ENCODE assay signal across 8 mouse cellular contexts in genomic region chr3:159841458-159841857, GRCm38 (mm10). TPM values are rescaled to one million over a fixed set of nuclear protein-coding genes. Genes with fewer than 3 reads are reported as not detected.
A peak's percentile ranks its signal among the peaks of the same experiment; 100 is the strongest.
DNase-seq lines count a peak whose midpoint lies in the region; ATAC-seq and TF ChIP-seq lines count a peak whose summit lies in the region.

No protein-coding gene starts in this region.

- no peaks in the 10 kb centered on the region for H3K27me3 ChIP-seq in heart, adult 2 months (ENCODE audit: control insufficient read depth, insufficient read depth, low read length)
- H3K27me3 ChIP-seq in heart, embryonic 16.5 days (ENCODE audit: control insufficient read depth, insufficient read depth, low read length), result no peaks in the 10 kb centered on the region
- H3K27me3 ChIP-seq in limb, embryonic 13.5 days, result no peaks in the 10 kb centered on the region
- H3K27me3 ChIP-seq in neural tube, embryonic 12.5 days (replicated peaks), result no peaks in the 10 kb centered on the region

- H3K9me3 ChIP-seq in heart, embryonic 16.5 days (replicated peaks; ENCODE audit: control insufficient read depth, low read length), result no peaks in the 10 kb centered on the region
- no peaks in the 10 kb centered on the region for H3K9me3 ChIP-seq in limb, embryonic 13.5 days
- no peaks in the 10 kb centered on the region for H3K9me3 ChIP-seq in neural tube, embryonic 12.5 days

- H3K36me3 ChIP-seq in heart, adult 2 months (ENCODE audit: control insufficient read depth, insufficient read depth, low read length), result peaks cover 3% of the 10 kb centered on the region; the same call in 1 of the 2 replicates
- H3K36me3 ChIP-seq in heart, embryonic 16.5 days (ENCODE audit: control insufficient read depth, insufficient read depth), result no peaks in the 10 kb centered on the region
- no peaks in the 10 kb centered on the region for H3K36me3 ChIP-seq in limb, embryonic 13.5 days
- no peaks in the 10 kb centered on the region for H3K36me3 ChIP-seq in neural tube, embryonic 12.5 days

- H3K9ac ChIP-seq in heart, adult 2 months (ENCODE audit: low read depth, low read length), result peak overlapping the region; percentile 62
- H3K9ac ChIP-seq in heart, embryonic 16.5 days (ENCODE audit: low read length), result peak overlapping the region; percentile 91
- H3K9ac ChIP-seq in limb, embryonic 13.5 days, result peak overlapping the region; percentile 78
- peak overlapping the region; percentile 62; the same call in 1 of the 2 replicates for H3K9ac ChIP-seq in neural tube, embryonic 12.5 days

- DNase-seq in heart, adult 2 months, result peak; percentile 13 to 19
- no peak for DNase-seq in heart, postnatal 4 days
- no peak for DNase-seq in frontal cortex, postnatal 25 days (ENCODE audit: low spot score in 2 of 2)
- no peak for DNase-seq in cerebellum, postnatal 36 days

- H3K79me2 ChIP-seq in heart, adult 2 months (replicated peaks; ENCODE audit: control insufficient read depth, insufficient read depth, low read length), result no peaks in the 10 kb centered on the region

- no peak overlapping the region for H3K27ac ChIP-seq in heart, adult 2 months
- no peak overlapping the region for H3K27ac ChIP-seq in cortical plate, adult 2 months (ENCODE audit: insufficient read depth, low read length)
- peak overlapping the region; percentile 97 for H3K27ac ChIP-seq in heart, embryonic 16.5 days (ENCODE audit: low read length)
- H3K27ac ChIP-seq in limb, embryonic 13.5 days, result peak overlapping the region; percentile 95; the same call in 1 of the 2 replicates
- no peak overlapping the region for H3K27ac ChIP-seq in neural tube, embryonic 12.5 days

- no peaks in the 10 kb centered on the region for H3K4me1 ChIP-seq in heart, adult 2 months (ENCODE audit: control insufficient read depth, insufficient read depth, low read length)
- no peaks in the 10 kb centered on the region; the same call in 1 of the 2 replicates for H3K4me1 ChIP-seq in cortical plate, adult 2 months (ENCODE audit: control insufficient read depth, insufficient read depth, low read length)
- peaks cover 8% of the 10 kb centered on the region for H3K4me1 ChIP-seq in heart, embryonic 16.5 days (ENCODE audit: control insufficient read depth, insufficient read depth, low read length)
- H3K4me1 ChIP-seq in limb, embryonic 13.5 days, result peaks cover 9% of the 10 kb centered on the region
- H3K4me1 ChIP-seq in neural tube, embryonic 12.5 days, result peaks cover 9% of the 10 kb centered on the region

- WGBS in heart, adult 2 months, result 9% methylated on average over 3 of the region's 3 CpGs
- 11% methylated on average over 3 of the region's 3 CpGs for WGBS in heart, embryonic 16.5 days
- under 1% methylated on average over 3 of the region's 3 CpGs for WGBS in limb, embryonic 13.5 days
- WGBS in neural tube, embryonic 12.5 days, result 6% methylated on average over 3 of the region's 3 CpGs

- no peak for TF ChIP-seq EP300 in heart, adult 2 months (IDR thresholded peaks at IDR 0.05; ENCODE audit: insufficient read depth, low read depth, low read length)

- no peak for ATAC-seq in heart, embryonic 16.5 days (replicated peaks; ENCODE audit: extremely low read depth, insufficient read depth, low FRiP score)
- ATAC-seq in limb, embryonic 13.5 days (ENCODE audit: low FRiP score, low read depth), result no peak
- no peak for ATAC-seq in neural tube, embryonic 12.5 days (ENCODE audit: low FRiP score, low read depth)

- H3K4me2 ChIP-seq in heart, embryonic 16.5 days (ENCODE audit: low read depth, low read length), result peak overlapping the region; percentile 82
- H3K4me2 ChIP-seq in limb, embryonic 13.5 days (replicated peaks), result peak overlapping the region; percentile 85
- peak overlapping the region; percentile 92 for H3K4me2 ChIP-seq in neural tube, embryonic 12.5 days (replicated peaks)

- peak overlapping the region; percentile 3; the same call in 1 of the 2 replicates for H3K4me3 ChIP-seq in heart, adult 2 months
- peak overlapping the region; percentile 97; the same call in 1 of the 2 replicates for H3K4me3 ChIP-seq in cortical plate, adult 2 months (ENCODE audit: insufficient read depth, low read length)
- H3K4me3 ChIP-seq in heart, embryonic 16.5 days (ENCODE audit: low read length), result peak overlapping the region; percentile 90
- H3K4me3 ChIP-seq in limb, embryonic 13.5 days, result peak overlapping the region; percentile 73
- peak overlapping the region; percentile 51 for H3K4me3 ChIP-seq in neural tube, embryonic 12.5 days

- intact Hi-C loops in heart, adult 2 months (cut with DNase I), result loop anchor here (2.0 kb wide), 1 partner anchor 43 kb away; no protein-coding TSS in a partner anchor

- no peak for TF ChIP-seq POLR2A in heart, adult 2 months (IDR thresholded peaks at IDR 0.05; ENCODE audit: insufficient read depth, low read depth, low read length)
- no peak for TF ChIP-seq POLR2A in cortical plate, adult 2 months (IDR thresholded peaks at IDR 0.05; ENCODE audit: extremely low read depth, insufficient read depth, low read length)

- TF ChIP-seq CTCF in heart, adult 2 months (IDR thresholded peaks at IDR 0.05), result no peak
- no peak for TF ChIP-seq CTCF in cortical plate, adult 2 months (IDR thresholded peaks at IDR 0.05; ENCODE audit: extremely low read depth, insufficient read depth, low read length)

RNA-seq across cellular contexts. Expression of gene Wls, which starts 2.0 kb away (rescaled TPM):
- 10 to 100 TPM; 37.7 to 39.0 TPM for total RNA-seq in heart, adult 2 months (2021)
- polyA plus RNA-seq in heart, adult 2 months (2012; rRNA removed), result 26.2 and 53.5 TPM in 2 replicates
- 100 to 1,000 TPM; 116 TPM for total RNA-seq in heart, postnatal 4 days (2021)
- 29.7 and 32.2 TPM in 2 replicates for polyA plus RNA-seq in cortical plate, adult 2 months (2012; rRNA removed)
- polyA plus RNA-seq in heart, embryonic 16.5 days (2015; fragmentation: Nextera tagmentation; extraction: Ambion mirVana), result 128 and 131 TPM in 2 replicates
- polyA plus RNA-seq in limb, embryonic 13.5 days (2015; fragmentation: Nextera tagmentation; extraction: Ambion mirVana), result 186 and 199 TPM in 2 replicates
- 94.9 and 102 TPM in 2 replicates for polyA plus RNA-seq in neural tube, embryonic 12.5 days (2016; fragmentation: Nextera tagmentation; extraction: Ambion mirVana)

Comparison
In these comparisons a context has a peak if more than half of its experiments do, and no peak if none do; other contexts are left out.
1. DNase-seq: peak in heart, adult 2 months (2 of 2); none in heart, postnatal 4 days (single experiment), frontal cortex, postnatal 25 days (0 of 2) and cerebellum, postnatal 36 days (0 of 2).
2. H3K27ac ChIP-seq: peak in heart, embryonic 16.5 days (single experiment) and limb, embryonic 13.5 days (single experiment); none in heart, adult 2 months (single experiment), cortical plate, adult 2 months (single experiment) and neural tube, embryonic 12.5 days (single experiment).
3. H3K4me3 ChIP-seq: peak in every context shown above with its lines; median percentile 97 in cortical plate, adult 2 months; 90 in heart, embryonic 16.5 days; 73 in limb, embryonic 13.5 days; 51 in neural tube, embryonic 12.5 days; 3 in heart, adult 2 months.
4. Peak in every context shown above with its lines, with median percentiles within 50 percentile points of each other: H3K9ac ChIP-seq and H3K4me2 ChIP-seq.